Mouse (Mus musculus): ENCODE measurements at regions not wholly inside any gene's neighbourhood (a gene's known extent, or its start where the extent isn't known, plus 50 kb on each side); places are given as distances from the start of the nearest gene placed in this dataset.

- TF ChIP-seq CTCF (IDR thresholded peaks at IDR 0.05; ENCODE audit: low read depth, low read length) = no peak
- no peak for TF ChIP-seq GATA1 (IDR thresholded peaks at IDR 0.05; ENCODE audit: borderline replicate concordance, low read length)
Observed at GRCm38 (mm10) chr10:21764090-21764489, 117.9 kb upstream of the Sgk1 start.
